Mouse (Mus musculus) cerebellum, adult 18-20 months (tissue): ENCODE measurements around the gene Lrrc36.

Experiments used
- DNase-seq, 2 experiments: peaks; one replicate each; pipeline ENCODE4 v3.0.0; 2021

The Lrrc36 gene

GRCm38 (mm10) chr8:105413391-105413790 is at the start of gene Lrrc36, which contains the start of gene Kctd19:
Gene Lrrc36 (plus strand): TSS chr8:105413571.
Gene Kctd19 (minus strand): TSS chr8:105413502.
- DNase-seq: peak; percentile 64 to 74

- DNase-seq: no peak
Measured at GRCm38 (mm10) chr8:105367107-105367506, 46.3 kb upstream of the Lrrc36 start.

GRCm38 (mm10) chr8:105372473-105372872 is 40.9 kb upstream of the Lrrc36 start:
- DNase-seq: peak; percentile 40 to 43

- no peak for DNase-seq
Measured at GRCm38 (mm10) chr8:105373032-105373431, 40.3 kb upstream of the Lrrc36 start, which contains the start of gene Plekhg4. Gene Plekhg4 (plus strand): TSS chr8:105373274.

- no peak for DNase-seq
Measured at GRCm38 (mm10) chr8:105374513-105374966, 38.8 kb upstream of the Lrrc36 start.

- DNase-seq: peak in 1 of 2 experiments; percentile 46
Measured at GRCm38 (mm10) chr8:105378673-105379072, 34.7 kb upstream of the Lrrc36 start.

GRCm38 (mm10) chr8:105380308-105380707 is 33.1 kb upstream of the Lrrc36 start:
- DNase-seq: no peak

GRCm38 (mm10) chr8:105384070-105384469 is 29.3 kb upstream of the Lrrc36 start:
- no peak for DNase-seq

- peak in 1 of 2 experiments; percentile 34 for DNase-seq
Measured at GRCm38 (mm10) chr8:105387151-105387550, 26.2 kb upstream of the Lrrc36 start.

- DNase-seq: no peak
Measured at GRCm38 (mm10) chr8:105389096-105389495, 24.3 kb upstream of the Lrrc36 start.

GRCm38 (mm10) chr8:105393089-105393787 is 20.1 kb upstream of the Lrrc36 start:
- no peak for DNase-seq

- no peak for DNase-seq
Measured at GRCm38 (mm10) chr8:105393915-105394314, 19.5 kb upstream of the Lrrc36 start.

- peak; percentile 56 to 71 for DNase-seq
Measured at GRCm38 (mm10) chr8:105397747-105398146, 15.6 kb upstream of the Lrrc36 start.

- no peak for DNase-seq
Measured at GRCm38 (mm10) chr8:105400016-105400415, 13.4 kb upstream of the Lrrc36 start.

GRCm38 (mm10) chr8:105403467-105403866 is 9.9 kb upstream of the Lrrc36 start:
- peak in 1 of 2 experiments; percentile 30 for DNase-seq

- no peak for DNase-seq
Measured at GRCm38 (mm10) chr8:105404496-105404895, 8.9 kb upstream of the Lrrc36 start.

- no peak for DNase-seq
Measured at GRCm38 (mm10) chr8:105406416-105406815, 7.0 kb upstream of the Lrrc36 start.

- DNase-seq: no peak
Measured at GRCm38 (mm10) chr8:105408331-105408730, 5.0 kb upstream of the Lrrc36 start.

GRCm38 (mm10) chr8:105409947-105410346 is 3.4 kb upstream of the Lrrc36 start:
- DNase-seq: no peak

- no peak for DNase-seq
Measured at GRCm38 (mm10) chr8:105418992-105419391, 5.6 kb downstream of the Lrrc36 start.

- DNase-seq: no peak
Measured at GRCm38 (mm10) chr8:105419800-105420199, 6.4 kb downstream of the Lrrc36 start.

- DNase-seq: peak; percentile 50 to 68
Measured at GRCm38 (mm10) chr8:105422006-105422405, 8.6 kb downstream of the Lrrc36 start.

GRCm38 (mm10) chr8:105426878-105427277 is 13.5 kb downstream of the Lrrc36 start:
- no peak for DNase-seq

- DNase-seq: no peak
Measured at GRCm38 (mm10) chr8:105431743-105432515, 18.6 kb downstream of the Lrrc36 start.
